Mouse (Mus musculus) intestine, embryonic 14.5 days (tissue): ENCODE results near the gene Prss33. TPM values are rescaled to one million over a fixed set of nuclear protein-coding genes. Genes with fewer than 3 reads are reported as not detected.

ENCODE experiments used
- ATAC-seq: fragments of 200-750 bp; cut with Nextera tagmentation; replicated peaks from 2 replicates; pipeline ENCODE4 v1.8.0; 2017; ENCODE audit warnings: low read depth, moderate number of reproducible peaks, moderate TSS enrichment, moderate library complexity; ENCODE audit not compliant: low FRiP score, low TSS enrichment
- DNase-seq: peaks from one replicate; pipeline ENCODE4 v3.0.0-alpha.2; 2018; ENCODE audit warnings: low spot score
- H3K27ac ChIP-seq: fragments of 300-500 bp; sonication (generic); 2 replicates; pipeline ENCODE4 v1.5.1; 2014; ENCODE audit warnings: low read depth, mild to moderate bottlenecking, control low read depth
- H3K27me3 ChIP-seq: fragments of 300-500 bp; sonication (generic); replicated peaks from 2 replicates; pipeline ENCODE4 v1.6.1; 2014; ENCODE audit warnings: low read length, control low read depth; ENCODE audit not compliant: control insufficient read depth, insufficient read depth
- H3K36me3 ChIP-seq: fragments of 300-500 bp; sonication (generic); 2 replicates; pipeline ENCODE4 v1.6.1; 2014; ENCODE audit warnings: low read length, control low read depth; ENCODE audit not compliant: control insufficient read depth, insufficient read depth
- H3K4me1 ChIP-seq: fragments of 300-500 bp; sonication (generic); replicated peaks from 2 replicates; pipeline ENCODE4 v1.6.1; 2014; ENCODE audit warnings: low read length, control low read depth, mixed read lengths; ENCODE audit not compliant: control insufficient read depth, insufficient read depth
- H3K4me2 ChIP-seq: fragments of 300-500 bp; sonication (generic); 2 replicates; pipeline ENCODE4 v1.6.1; 2014; ENCODE audit warnings: low read length
- H3K4me3 ChIP-seq: fragments of 300-500 bp; sonication (generic); 2 replicates; pipeline ENCODE4 v1.5.1; 2014; ENCODE audit warnings: low read depth, low read length, control low read depth, mixed read lengths
- H3K9ac ChIP-seq: fragments of 300-500 bp; sonication (generic); 2 replicates; pipeline ENCODE4 v1.6.1; 2014; ENCODE audit warnings: mild to moderate bottlenecking, low read length
- H3K9me3 ChIP-seq: fragments of 300-500 bp; sonication (generic); 2 replicates; pipeline ENCODE4 v1.6.1; 2016; ENCODE audit warnings: low read length, control low read depth; ENCODE audit not compliant: control insufficient read depth
- WGBS: fragments of 180-500 bp; shearing (Covaris S2); extraction: QIAGEN DNeasy Blood & Tissue Kit; methylation state at CpG from one replicate; pipeline ENCODE4 v1.1.7; 2014; 5-methylcytosine and 5-hydroxymethylcytosine counted together
- microRNA-seq: library from miRNA; unstranded; fragments of <30 nt; microRNA quantifications from one replicate; pipeline ENCODE4, GENCODE M21; 2016
- polyA plus RNA-seq: library from polyadenylated mRNA; unstranded; fragments of >200 nt; fragmentation: Nextera tagmentation; extraction: Ambion mirVana; gene quantifications from 2 replicates; pipeline ENCODE4 v1.2.1, GENCODE M21; 2014

Prss33 gene
- polyA plus RNA-seq, 1 experiment from 2014 or later, result 0.26 TPM

DNA sequence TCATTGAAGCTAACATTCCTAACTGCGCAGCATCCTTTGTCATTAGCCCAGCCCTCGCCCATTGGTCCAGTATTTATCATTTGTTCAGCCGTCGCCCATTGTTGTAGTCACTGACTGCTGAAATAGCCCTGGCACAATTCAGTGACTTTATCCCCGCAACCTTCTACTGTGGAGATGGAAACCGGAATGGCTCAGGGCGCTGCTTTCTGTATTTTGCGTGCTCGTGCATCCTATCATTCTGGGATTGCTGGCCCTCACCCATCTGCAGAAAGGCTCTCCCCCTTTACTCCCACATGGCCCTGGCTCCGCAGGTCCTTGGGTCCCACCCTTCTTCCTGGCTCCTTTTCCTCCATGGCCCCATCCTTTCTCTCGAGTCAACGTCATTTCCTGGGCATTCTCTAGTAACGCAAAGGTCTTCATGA, 49.3 kb downstream of the Prss33 start:
- Histone ChIP-seq H3K36me3 (no peaks in the 10 kb centered on the region), H3K9me3 (no peaks in the 10 kb centered on the region), H3K4me3 (peak overlapping the region; percentile 60), H3K27me3 (no peaks in the 10 kb centered on the region), H3K4me2 (peak overlapping the region; percentile 89), H3K4me1 (peaks cover 11% of the 10 kb centered on the region), H3K27ac (no peak overlapping the region), H3K9ac (no peak overlapping the region; the same call in 1 of the 2 replicates)
- 15% methylated on average over 13 of the region's 13 CpGs for WGBS
- DNase-seq (no peak), ATAC-seq (no peak; the same call in 1 of the 2 replicates)

DNA sequence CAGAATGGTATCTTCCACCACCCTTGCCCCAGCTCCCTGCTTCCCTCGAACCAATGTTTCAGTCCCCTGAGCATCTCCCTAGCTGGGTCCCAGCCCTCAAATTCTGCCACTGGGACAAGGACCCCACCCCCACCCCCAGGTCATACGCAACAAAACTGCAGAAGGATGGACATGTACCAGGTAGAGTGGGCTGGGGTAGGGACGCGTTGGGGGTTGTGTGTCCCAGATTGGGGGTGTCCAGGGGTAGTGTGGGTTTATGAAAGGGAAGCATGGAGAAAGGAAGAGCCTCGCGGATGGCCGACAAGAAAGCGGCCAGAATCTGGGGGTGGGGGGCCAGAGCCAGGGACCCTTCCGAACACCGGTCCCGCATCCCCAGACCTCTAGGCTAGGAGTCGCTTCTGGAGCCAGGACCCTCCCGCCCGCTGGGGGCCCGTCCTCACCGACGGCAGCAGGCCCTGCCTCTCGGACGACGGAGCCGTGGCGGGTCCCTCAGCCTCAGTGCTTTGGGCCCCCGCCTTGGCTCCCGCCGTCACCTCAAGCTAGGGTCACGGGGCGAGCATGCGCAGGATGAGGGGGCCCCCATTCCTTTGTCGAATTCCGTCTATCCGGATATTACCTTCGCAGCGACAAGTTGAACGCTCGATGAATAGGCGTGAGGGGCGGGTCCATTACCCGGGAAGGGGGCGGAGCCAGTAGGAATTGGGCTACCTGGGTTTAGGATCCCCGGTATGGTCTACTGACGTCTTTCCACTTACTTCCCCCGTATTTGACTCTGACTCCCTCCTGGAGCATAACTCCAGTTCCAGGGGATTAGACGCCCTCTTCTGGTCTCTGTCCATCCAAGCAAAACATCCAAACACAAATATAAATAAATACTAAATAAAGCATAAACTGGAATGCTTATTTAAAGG, 50.0 kb downstream of the Prss33 start, which contains the start of gene Flywch2:
Gene Flywch2 (minus strand): TSS at position 521 of the 911 bp plus-strand sequence.
- H3K4me3 ChIP-seq, result peak within 1 kb of the TSS; percentile 60
- H3K4me1 ChIP-seq, result peaks cover 11% of the 10 kb centered on the region
- H3K36me3 ChIP-seq, result no peaks in the 10 kb centered on the region
- H3K9me3 ChIP-seq, result no peaks in the 10 kb centered on the region
- ATAC-seq, result peak; percentile 83
- no peak within 1 kb of the TSS for H3K27ac ChIP-seq
- peak; percentile 86 for DNase-seq
- H3K9ac ChIP-seq, result peak within 1 kb of the TSS; percentile 59
- peak within 1 kb of the TSS; percentile 89 for H3K4me2 ChIP-seq
- 2% methylated on average over 33 of the region's 43 CpGs for WGBS
- H3K27me3 ChIP-seq, result no peaks in the 10 kb centered on the region

DNA sequence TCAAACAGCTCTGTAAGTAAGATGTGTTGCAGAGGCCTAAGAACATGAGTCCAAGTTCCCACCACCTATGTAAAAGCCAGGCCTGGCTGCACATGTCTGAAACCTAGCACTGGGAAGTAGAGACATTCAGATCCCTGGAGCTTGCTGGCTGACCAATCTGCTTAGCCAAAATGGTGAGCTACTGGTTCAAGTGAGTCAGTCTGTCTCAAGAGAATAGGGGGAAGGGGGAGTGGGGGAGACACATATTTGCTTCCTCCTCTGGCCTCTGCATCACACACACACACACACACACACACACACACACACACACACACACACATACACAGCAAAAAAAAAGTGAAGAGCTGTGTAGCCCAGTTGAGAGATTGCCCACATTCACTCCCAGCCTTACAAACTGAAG, 52.5 kb downstream of the Prss33 start:
- no peaks in the 10 kb centered on the region for H3K4me1 ChIP-seq
- H3K4me3 ChIP-seq, result no peak overlapping the region
- H3K9ac ChIP-seq, result no peak overlapping the region
- no peak overlapping the region for H3K4me2 ChIP-seq
- no peaks in the 10 kb centered on the region for H3K36me3 ChIP-seq
- H3K9me3 ChIP-seq, result no peaks in the 10 kb centered on the region
- ATAC-seq (no peak), DNase-seq (no peak)
- no peaks in the 10 kb centered on the region for H3K27me3 ChIP-seq
- H3K27ac ChIP-seq, result no peak overlapping the region

Small RNA genes within 50 kb of the gene (microRNA-seq; reads per million reads assigned to microRNA genes)
- 1.3 reads per million, percentile 13 among the genes with 10 or more reads in this experiment for gene Mir5125

Other genes with a start within 250 kb of the Prss33 start
- 12.3 and 14.8 TPM in 2 replicates for gene Zfp13, start 236.6 kb downstream of the Prss33 start, polyA plus RNA-seq
- gene Zscan10, start 235.2 kb downstream of the Prss33 start, polyA plus RNA-seq, result 0.14 TPM in 1 of 2 replicates, not detected in the other
- 0.51 and 0.67 TPM in 2 replicates for gene Mmp25, start 190.8 kb downstream of the Prss33 start, polyA plus RNA-seq
- 1.5 and 2.1 TPM in 2 replicates for gene Bicdl2, start 175.6 kb downstream of the Prss33 start, polyA plus RNA-seq
- gene Hcfc1r1, start 162.5 kb downstream of the Prss33 start, polyA plus RNA-seq, result 83.3 and 84.8 TPM in 2 replicates
- gene Thoc6, start 162.2 kb downstream of the Prss33 start, polyA plus RNA-seq, result 45.8 and 50.2 TPM in 2 replicates
- gene Tnfrsf12a, start 158.6 kb downstream of the Prss33 start, polyA plus RNA-seq, result 23.3 and 24.4 TPM in 2 replicates
- gene Cldn6, start 156.8 kb downstream of the Prss33 start, polyA plus RNA-seq, result 88.4 and 97.9 TPM in 2 replicates
- 1.1 and 1.3 TPM in 2 replicates for gene Cldn9, start 152.0 kb downstream of the Prss33 start, polyA plus RNA-seq
- 0.04 TPM in 1 of 2 replicates, not detected in the other for gene 1520401A03Rik, start 113.3 kb downstream of the Prss33 start, polyA plus RNA-seq
- gene Pkmyt1, start 109.7 kb downstream of the Prss33 start, polyA plus RNA-seq, result 53.6 and 57.9 TPM in 2 replicates
- 18.4 and 18.6 TPM in 2 replicates for gene Paqr4, start 95.2 kb downstream of the Prss33 start, polyA plus RNA-seq
- 0.16 and 0.19 TPM in 2 replicates for gene Kremen2, start 90.2 kb downstream of the Prss33 start, polyA plus RNA-seq
- gene Flywch1, start 64.5 kb downstream of the Prss33 start, polyA plus RNA-seq, result 58.6 and 69.4 TPM in 2 replicates
- gene Flywch2, start 50.0 kb downstream of the Prss33 start, polyA plus RNA-seq, result 21.2 and 21.5 TPM in 2 replicates
- gene Srrm2, start 45.5 kb downstream of the Prss33 start, polyA plus RNA-seq, result 451 and 452 TPM in 2 replicates
- gene Elob, start 6.9 kb downstream of the Prss33 start, polyA plus RNA-seq, result 1,105 and 1,121 TPM in 2 replicates
- 1.1 and 1.5 TPM in 2 replicates for gene Prss32, start 7.8 kb upstream of the Prss33 start, polyA plus RNA-seq
- gene Prss41, start 8.1 kb upstream of the Prss33 start, polyA plus RNA-seq, result 2.1 and 2.9 TPM in 2 replicates
- not detected in 2 replicates for gene Prss21, start 32.0 kb upstream of the Prss33 start, polyA plus RNA-seq
- not detected in 2 replicates for gene Dcpp1, start 44.8 kb upstream of the Prss33 start, polyA plus RNA-seq
- not detected in 2 replicates for gene Dcpp2, start 44.8 kb upstream of the Prss33 start, polyA plus RNA-seq
- not detected in 2 replicates for gene Dcpp3, start 81.4 kb upstream of the Prss33 start, polyA plus RNA-seq
- gene Sbp, start 105.6 kb upstream of the Prss33 start, polyA plus RNA-seq, result not detected in 2 replicates
- not detected in 2 replicates for gene Sbpl, start 119.2 kb upstream of the Prss33 start, polyA plus RNA-seq
- gene Prss30, start 144.5 kb upstream of the Prss33 start, polyA plus RNA-seq, result 0.12 TPM in 1 of 2 replicates, not detected in the other
- gene Prss22, start 162.0 kb upstream of the Prss33 start, polyA plus RNA-seq, result not detected in 2 replicates
- 0.28 and 0.43 TPM in 2 replicates for gene Prss27, start 202.1 kb upstream of the Prss33 start, polyA plus RNA-seq
- gene Kctd5, start 237.4 kb upstream of the Prss33 start, polyA plus RNA-seq, result 52.8 and 61.2 TPM in 2 replicates